Mouse (Mus musculus) erythroblast, embryonic 14.5 days (primary cell): ENCODE results near the gene Ttc7.

ENCODE experiments used
- GATA1 ChIP-seq: IDR thresholded peaks from 2 replicates; pipeline ENCODE4 v1.6.1; 2012; ENCODE audit warnings: low read length, inconsistent platforms, mixed read lengths
- TAL1 ChIP-seq: IDR thresholded peaks from 3 replicates; pipeline ENCODE4 v1.6.1; 2012; ENCODE audit warnings: low read length, inconsistent platforms, mixed read lengths

DNA sequence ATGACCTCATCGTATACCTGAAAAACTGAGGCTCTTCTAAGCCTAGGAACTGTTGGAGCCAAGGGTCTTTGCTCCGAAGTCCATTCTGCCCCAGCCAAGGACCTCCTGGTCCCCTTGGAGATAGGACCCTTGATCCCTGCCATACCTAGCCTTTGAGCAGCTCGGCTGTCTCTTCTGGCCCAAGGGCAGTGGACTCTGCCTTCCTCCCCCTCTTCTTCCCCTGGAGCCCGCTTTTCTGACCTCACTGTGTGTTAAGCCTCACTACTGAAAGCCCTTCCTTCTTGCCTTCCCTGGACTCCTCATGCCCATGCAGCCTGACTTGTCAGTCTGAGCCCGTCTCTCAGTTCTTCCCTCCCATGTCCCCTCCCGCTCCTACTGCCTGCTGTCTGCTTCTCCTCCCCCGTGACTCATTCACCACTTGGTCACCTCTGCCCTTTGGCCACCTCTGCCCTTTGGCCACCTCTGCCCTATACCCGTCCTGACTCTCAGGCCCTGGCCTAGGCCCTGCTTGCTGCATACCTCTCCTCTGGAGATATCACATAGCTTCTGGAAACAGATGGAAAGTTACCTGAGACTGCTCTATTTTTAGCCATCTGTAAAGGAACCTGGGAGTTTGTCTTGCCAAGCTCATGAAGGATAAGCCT is 60.5 kb downstream of the Ttc7 start:
- TF ChIP-seq GATA1 (no peak), TAL1 (no peak)
